Mouse (Mus musculus) c-Kit-negative CD71-positive TER-119-positive erythroid progenitor cells, embryonic 14.5 days (primary cell): ENCODE results near the gene Ccr6.

Experiments used
- DNase-seq: peaks from one replicate; pipeline ENCODE4 v3.0.0-alpha.2; 2013; ENCODE audit warnings: low read depth, low spot score

Ccr6 gene

GRCm38 (mm10) chr17:8283526-8284253 is 47.8 kb downstream of the Ccr6 start:
- peak; percentile 89 for DNase-seq

GRCm38 (mm10) chr17:8284254-8284661 is 48.4 kb downstream of the Ccr6 start:
- DNase-seq, result peak; percentile 26

- no peak for DNase-seq
Measured at GRCm38 (mm10) chr17:8285056-8285455, 49.2 kb downstream of the Ccr6 start.

GRCm38 (mm10) chr17:8286987-8287386 is 51.1 kb downstream of the Ccr6 start:
- no peak for DNase-seq

- no peak for DNase-seq
Measured at GRCm38 (mm10) chr17:8289993-8290679, 54.3 kb downstream of the Ccr6 start.

GRCm38 (mm10) chr17:8290736-8291135 is 54.9 kb downstream of the Ccr6 start:
- no peak for DNase-seq

GRCm38 (mm10) chr17:8295825-8296224 is 60.0 kb downstream of the Ccr6 start:
- DNase-seq, result no peak

- no peak for DNase-seq
Measured at GRCm38 (mm10) chr17:8296313-8296844, 60.5 kb downstream of the Ccr6 start.

GRCm38 (mm10) chr17:8297746-8298145 is 61.9 kb downstream of the Ccr6 start:
- DNase-seq, result no peak

GRCm38 (mm10) chr17:8298281-8298680 is 62.4 kb downstream of the Ccr6 start:
- no peak for DNase-seq

GRCm38 (mm10) chr17:8299524-8299923 is 63.7 kb downstream of the Ccr6 start:
- DNase-seq, result no peak

GRCm38 (mm10) chr17:8301515-8301914 is 65.7 kb downstream of the Ccr6 start:
- DNase-seq, result no peak

- no peak for DNase-seq
Measured at GRCm38 (mm10) chr17:8302772-8303438, 67.1 kb downstream of the Ccr6 start.

- no peak for DNase-seq
Measured at GRCm38 (mm10) chr17:8303671-8304070, 67.8 kb downstream of the Ccr6 start.

GRCm38 (mm10) chr17:8305801-8306200 is 70.0 kb downstream of the Ccr6 start:
- no peak for DNase-seq
